Mouse (Mus musculus): Measurements from ENCODE around the gene Glrp1. TPM values are rescaled to one million over a fixed set of nuclear protein-coding genes. Genes with fewer than 3 reads are reported as not detected.

Glrp1 gene
- total RNA-seq (2015; ENCODE audit: low replicate concordance) (not detected in 2 replicates), total RNA-seq (2017; ENCODE audit: low replicate concordance) (not detected in 2 replicates)

DNA sequence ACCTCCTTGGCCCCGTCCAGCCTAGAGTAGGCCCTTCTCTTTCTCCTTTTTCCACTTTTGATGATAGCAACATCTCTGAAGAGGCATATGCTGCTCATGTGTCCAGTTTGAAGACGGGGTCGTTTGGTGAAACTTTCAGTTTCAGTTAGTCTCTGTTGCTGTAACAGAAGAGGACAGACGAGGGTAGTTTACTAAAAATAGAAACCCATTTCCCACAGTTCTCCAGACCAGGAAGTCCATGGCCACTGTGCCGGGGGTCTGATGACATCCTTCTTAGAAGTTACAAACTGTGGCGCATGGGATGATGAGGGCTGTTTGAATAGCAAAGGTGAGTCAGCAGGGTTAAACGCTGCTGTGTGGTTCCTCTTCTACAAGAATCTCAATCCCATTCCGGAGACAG lies at the start of gene Glrp1:
Glrp1 (minus strand) TSS at position 278 of the 400 bp plus-strand sequence.
- ATAC-seq (replicated peaks; ENCODE audit: low FRiP score, poor library complexity, severe bottlenecking), result peak; percentile 52; the same call in 1 of the 2 replicates

DNA sequence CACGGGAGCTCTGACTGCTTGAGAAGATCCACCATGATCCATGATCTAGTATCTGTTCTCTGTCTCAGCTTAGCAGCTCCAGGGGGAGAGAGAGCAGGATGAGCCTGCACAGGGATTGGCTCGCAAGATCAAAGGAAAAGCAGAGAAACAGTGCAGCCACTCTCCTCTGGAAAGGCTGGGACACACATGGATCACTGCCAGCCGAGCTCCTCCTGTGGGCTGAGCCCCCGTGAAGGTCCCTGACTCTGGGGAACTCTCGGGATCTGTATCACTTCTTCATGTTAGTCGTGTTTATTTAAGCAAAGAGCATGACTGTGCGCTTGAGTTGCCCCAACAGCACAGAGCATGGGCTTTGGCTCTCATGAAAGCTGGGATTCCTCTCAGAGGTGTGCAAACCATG lies 49.4 kb upstream of the Glrp1 start:
- no peak for ATAC-seq (replicated peaks; ENCODE audit: low FRiP score, poor library complexity, severe bottlenecking)

DNA sequence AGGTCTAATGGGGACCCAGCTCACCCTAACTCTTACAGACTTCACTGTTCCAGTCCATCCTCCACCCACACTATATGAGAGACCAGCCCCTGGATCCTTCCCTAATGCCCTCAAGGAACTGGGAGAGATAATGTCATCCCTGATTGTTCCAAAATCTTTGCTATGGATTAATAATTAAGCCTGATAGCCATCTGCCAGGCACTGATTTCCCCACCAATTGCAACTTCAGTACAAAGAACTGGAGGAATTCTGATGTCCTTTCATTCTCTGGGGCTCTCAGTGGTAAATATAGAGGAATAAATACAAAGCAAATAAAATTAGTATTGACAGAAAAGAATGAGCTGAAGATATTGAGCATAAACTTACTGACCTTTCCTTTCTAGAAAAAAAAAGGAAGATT lies 48.9 kb upstream of the Glrp1 start:
- ATAC-seq (replicated peaks; ENCODE audit: low FRiP score, poor library complexity, severe bottlenecking), result no peak

DNA sequence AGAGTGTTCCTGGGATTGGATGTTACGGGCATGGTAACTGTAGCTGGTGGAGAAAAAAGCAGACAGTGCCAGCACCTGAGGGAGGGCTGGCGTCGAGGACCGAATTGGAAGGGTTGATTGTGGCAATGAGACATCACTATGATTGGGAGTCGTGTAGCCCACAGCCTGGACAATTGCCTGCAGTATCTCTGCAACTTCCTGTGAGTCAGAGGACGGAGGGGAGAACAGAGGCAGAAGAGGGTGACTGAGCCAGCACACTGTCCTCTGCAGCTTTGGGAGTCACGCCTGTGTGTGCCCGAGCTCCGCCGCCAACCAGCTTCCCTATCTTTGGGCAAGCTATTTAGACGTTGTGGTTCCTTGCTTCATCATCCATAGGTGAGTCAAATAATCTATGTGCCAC lies 46.5 kb upstream of the Glrp1 start:
- ATAC-seq (replicated peaks; ENCODE audit: low FRiP score, poor library complexity, severe bottlenecking), result no peak

DNA sequence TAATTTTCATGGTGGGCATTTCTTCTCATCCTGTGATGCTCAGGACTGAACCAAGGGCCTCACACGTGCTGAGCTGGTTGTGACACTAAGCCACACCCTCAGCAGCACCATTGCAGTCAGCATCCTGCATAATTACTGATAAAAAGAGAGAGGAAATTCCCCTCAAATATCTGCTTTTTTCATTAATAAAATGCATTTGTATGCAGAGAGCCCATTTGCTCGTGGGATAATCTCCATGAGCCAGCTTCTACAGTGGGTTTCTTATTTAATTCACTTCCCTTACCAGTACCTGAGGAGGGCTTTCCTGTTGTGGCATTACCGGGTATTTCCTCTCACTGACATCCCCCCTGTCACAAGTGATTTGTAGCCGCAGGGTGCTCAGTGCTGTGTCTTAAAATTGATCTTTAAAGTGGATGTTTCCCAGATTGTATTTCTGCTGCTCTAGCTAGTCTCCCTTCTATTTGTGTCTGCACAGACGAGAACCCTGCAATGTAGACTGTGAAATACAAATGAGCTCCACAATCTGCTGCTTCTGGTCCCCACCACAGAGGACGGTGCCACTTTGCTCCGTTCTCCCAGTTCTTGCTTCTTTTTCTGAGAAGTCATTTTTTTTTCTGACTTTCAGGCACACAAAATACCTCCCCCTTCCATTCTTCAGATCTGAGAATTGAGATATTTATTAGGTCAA lies 43.8 kb upstream of the Glrp1 start:
- ATAC-seq (replicated peaks; ENCODE audit: low FRiP score, poor library complexity, severe bottlenecking), result peak; percentile 64

DNA sequence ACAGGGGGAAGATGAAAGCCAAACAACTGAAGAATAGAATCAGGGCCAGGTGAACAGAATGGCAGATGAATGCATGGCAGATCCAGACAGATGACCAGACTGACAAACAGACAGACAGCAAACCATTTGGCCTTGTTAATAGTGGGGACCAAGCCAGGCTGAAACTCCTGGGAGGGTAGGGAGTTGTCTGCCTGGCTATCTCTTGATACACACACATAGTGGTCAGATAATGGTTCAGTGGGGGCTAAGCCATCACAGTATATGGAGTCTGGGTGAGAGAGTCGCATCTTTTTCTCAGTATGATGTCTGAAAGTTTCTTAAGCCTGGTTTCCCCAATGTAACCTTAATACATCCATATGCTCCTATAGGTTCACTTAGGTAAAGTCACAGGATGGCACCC lies 39.4 kb upstream of the Glrp1 start:
- ATAC-seq (replicated peaks; ENCODE audit: low FRiP score, poor library complexity, severe bottlenecking), result no peak

DNA sequence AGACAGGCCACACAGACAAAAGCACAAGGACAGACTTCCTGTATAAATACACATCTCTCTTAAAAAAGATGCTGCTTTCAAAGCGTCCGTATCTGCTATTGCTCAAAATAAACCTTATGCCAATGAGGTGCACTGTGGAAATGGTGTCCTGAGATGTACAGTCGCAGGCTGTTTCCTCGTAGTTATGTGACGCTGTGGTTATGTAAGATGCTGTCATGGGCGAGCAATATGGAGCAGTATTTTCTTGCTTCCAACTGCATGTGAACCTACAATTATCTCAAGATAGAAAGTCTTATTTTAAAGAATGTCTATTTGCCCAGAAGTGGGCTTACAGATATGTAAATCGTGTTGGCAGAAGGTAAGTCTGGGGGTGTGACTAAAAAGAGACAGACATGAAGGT lies 37.3 kb upstream of the Glrp1 start:
- no peak for ATAC-seq (replicated peaks; ENCODE audit: low FRiP score, poor library complexity, severe bottlenecking)

DNA sequence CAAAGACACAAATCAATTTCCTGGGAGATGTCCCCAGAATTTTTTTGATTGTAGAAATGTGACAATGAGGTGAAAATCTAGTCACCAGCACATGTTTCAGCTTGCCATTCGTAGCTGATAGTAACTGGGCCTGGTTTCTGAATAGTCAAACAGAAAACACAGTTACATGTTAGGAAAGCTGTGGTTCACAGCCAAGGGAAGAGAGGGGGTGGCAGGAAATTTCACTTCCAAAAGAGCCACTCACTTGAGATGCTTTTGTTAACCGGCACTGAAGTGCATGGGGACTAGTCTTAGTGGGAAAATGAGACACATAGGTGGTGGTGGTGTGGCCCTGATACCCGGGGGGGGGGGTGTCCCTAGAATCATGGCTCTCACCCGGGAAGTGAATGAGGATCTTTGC lies 33.7 kb upstream of the Glrp1 start:
- no peak for ATAC-seq (replicated peaks; ENCODE audit: low FRiP score, poor library complexity, severe bottlenecking)

DNA sequence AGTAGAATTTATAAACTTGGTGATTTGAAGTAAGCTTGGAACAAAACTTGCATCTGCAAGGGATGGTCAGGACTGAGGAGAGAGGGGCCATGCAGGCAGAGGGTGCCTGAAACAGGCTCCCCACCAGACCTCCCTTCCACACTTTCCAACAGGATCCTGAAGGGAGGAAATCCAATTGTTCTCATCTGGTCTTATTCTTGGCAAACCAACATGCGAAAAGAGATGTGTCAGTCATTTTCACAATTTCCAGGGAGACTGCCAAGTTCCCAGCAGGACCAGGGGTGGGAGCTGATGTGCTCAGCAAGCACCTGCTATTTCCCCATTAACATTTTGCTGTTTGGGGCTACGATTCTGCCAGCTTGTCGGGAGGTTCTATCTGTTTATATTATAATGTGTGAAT lies 30.0 kb upstream of the Glrp1 start:
- no peak for ATAC-seq (replicated peaks; ENCODE audit: low FRiP score, poor library complexity, severe bottlenecking)

DNA sequence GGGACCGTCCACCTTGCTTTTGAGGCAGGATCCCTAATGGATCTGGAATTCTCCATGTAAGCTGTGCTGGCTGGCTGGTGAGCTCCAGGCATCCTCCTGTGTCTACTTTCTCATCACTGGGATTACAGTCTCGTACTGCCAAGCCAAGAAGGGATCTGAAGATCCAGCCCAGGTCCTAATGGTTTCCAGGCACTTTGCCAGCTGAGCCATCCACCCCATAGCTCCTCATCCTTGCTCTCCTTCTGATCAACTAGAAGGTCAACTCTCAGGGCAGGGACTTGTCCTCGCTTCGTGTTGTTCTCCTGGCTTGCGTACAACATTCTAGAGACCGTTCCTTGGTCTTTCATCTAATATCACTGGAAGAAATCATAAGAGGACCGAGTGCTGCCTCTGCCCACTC lies 29.4 kb upstream of the Glrp1 start:
- ATAC-seq (replicated peaks; ENCODE audit: low FRiP score, poor library complexity, severe bottlenecking), result no peak

DNA sequence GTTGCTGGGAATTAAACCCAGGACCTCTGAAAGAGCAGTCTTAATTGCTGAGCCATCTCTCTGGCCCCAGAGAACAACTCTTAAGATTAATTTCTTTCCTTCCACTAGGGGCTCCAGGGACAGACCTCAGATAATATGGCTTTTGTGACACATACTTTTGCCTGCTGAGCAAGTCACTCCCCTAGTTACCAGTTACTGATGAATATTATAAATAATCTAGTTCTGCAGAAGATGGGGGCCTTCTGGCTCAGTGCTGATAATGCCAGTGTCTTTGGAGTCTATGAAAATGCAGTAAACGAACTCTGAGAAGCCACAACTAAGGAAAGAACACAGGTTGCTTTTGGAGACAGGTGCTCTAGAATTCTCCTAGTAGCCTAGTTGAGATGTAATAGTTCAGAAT lies 26.4 kb upstream of the Glrp1 start:
- no peak for ATAC-seq (replicated peaks; ENCODE audit: low FRiP score, poor library complexity, severe bottlenecking)

DNA sequence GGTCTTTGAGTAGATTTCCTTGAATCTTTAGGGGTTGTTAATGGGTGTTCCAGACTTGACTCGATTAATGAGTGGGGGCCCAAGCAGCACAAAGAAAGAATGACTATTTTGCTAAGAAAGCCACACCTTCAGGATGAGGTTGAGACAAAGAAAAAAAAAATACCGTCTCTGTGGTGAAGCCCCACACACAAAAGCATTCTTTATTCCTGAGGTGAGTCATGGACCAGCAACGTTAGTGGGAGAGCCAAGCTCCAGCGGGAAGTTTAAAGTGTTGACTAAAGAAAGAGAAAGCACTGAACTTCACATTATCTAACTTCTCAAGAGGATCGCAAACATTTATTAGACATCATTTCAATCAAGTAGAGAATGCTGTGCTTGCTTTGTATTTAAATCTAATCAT lies 24.2 kb upstream of the Glrp1 start:
- ATAC-seq (replicated peaks; ENCODE audit: low FRiP score, poor library complexity, severe bottlenecking), result no peak

DNA sequence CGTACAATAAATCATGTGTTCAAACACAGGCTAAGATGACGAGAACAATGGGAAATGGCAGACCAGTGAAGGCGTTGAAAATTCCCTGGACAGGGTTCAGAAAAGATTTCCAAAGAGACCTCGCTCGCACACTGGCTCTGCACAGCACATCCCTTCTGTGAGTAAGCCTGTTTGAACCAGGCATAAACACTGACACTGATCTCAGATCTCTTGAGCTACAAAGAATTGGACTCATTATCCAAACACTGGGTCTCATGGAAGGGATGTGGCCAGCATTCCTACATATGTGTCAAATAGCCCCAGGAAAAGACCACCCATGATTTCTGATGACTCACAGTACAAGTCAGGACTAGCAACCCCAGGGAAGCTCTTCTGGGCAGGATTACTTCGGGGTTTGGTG lies 16.3 kb upstream of the Glrp1 start:
- no peak for ATAC-seq (replicated peaks; ENCODE audit: low FRiP score, poor library complexity, severe bottlenecking)

DNA sequence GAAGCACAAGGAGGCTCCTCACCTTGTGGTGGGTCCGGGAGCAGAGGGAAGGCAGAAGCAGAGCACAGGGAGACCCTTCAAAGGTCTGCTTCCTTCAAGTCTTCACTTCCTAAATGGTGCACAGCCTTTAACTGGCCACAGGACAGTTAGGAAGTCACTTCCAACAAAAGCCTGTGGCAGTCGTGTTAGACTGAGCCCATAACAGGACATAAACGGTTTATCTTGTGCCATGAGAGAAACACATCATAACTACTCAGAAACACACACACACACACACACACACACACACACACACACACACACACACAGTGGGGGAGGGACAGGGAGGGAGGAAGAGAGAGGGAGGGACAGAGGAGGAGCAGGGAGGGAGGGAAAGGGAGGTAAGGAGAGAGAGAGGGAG lies 15.8 kb upstream of the Glrp1 start:
- no peak for ATAC-seq (replicated peaks; ENCODE audit: low FRiP score, poor library complexity, severe bottlenecking)

DNA sequence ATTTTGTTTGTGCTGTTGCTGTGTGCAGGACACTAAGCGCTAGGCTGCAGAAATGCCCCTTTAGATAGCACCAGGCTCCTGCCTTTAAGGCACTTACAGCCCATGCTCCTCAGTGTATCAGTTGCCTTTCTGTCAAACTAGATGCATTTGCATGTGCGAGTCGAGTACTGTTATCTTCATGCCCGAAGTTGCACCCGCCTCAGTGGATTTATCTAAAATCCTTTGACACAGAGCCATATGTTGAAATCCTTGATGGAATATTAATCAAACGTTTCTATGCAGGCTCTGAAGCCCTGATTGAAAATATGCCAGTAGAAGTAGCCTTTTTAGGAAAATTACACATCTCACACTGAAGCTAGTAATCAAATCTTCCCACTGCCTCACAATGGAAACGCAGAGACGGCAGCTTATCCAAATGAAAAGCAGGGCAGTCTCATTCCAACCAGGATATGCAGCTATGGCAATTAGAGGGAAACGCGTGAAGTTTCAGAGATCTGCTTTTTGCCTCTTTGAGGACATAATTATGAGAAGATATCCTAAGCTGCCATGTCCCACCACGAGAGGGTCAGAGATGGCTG lies 11.4 kb upstream of the Glrp1 start:
- no peak for ATAC-seq (replicated peaks; ENCODE audit: low FRiP score, poor library complexity, severe bottlenecking)

DNA sequence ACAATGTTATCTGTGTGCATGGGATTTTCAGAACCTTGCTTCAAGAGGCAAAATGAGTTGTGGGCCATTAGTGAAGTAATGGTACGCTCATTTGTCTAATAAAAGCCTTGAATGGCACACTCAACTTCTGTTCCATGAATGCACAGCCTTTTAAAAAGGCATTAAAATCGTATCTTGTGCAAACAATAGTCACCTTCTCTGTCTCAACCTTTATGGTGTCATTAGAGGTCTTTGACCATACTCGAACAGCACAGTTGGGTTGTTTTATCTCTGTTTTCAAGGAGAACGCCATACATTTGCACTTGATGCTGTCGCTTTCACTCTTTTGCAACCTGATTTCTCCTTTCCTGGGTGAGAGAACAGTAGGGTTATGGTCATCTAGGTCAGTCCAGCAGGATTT lies 3.7 kb upstream of the Glrp1 start:
- ATAC-seq (replicated peaks; ENCODE audit: low FRiP score, poor library complexity, severe bottlenecking), result no peak

DNA sequence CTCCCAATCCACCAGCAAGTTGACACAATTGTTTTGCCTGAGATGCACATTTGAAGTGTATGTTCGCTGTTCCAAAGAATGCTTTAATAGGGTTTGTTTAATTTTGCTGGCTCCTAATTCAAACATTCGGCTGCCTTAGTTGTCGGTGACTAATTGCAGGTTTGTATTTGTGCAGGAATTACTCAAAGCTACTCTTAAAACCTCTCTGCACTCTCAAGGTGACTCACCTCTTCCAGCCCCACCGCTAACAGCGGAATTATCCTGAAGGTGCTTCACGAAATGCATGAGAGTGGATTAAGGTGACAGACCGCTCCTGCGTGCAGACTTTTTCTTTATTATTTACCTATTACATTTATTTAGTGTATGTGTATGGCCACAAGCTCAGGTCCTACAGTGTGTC lies 2.0 kb downstream of the Glrp1 start:
- no peak for ATAC-seq (replicated peaks; ENCODE audit: low FRiP score, poor library complexity, severe bottlenecking)

DNA sequence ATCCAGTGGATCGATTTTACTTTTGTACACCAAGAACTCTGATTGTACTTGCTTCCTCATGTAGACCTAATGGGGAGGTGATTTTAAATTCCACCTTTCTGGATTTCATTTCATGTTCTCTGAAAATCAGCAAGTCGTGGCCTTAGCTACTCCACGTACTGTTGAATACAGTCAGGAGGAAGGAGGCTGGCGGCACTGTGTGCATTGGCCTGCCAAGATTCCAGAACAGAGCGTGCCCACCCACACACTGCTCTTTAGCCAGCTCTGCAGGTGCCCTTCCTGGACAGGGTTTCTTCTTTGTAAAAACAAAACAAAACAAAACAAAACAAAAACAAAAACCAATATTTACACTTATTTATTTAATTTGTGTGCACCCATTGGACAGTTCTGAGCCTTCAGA lies 2.7 kb downstream of the Glrp1 start:
- no peak for ATAC-seq (replicated peaks; ENCODE audit: low FRiP score, poor library complexity, severe bottlenecking)

DNA sequence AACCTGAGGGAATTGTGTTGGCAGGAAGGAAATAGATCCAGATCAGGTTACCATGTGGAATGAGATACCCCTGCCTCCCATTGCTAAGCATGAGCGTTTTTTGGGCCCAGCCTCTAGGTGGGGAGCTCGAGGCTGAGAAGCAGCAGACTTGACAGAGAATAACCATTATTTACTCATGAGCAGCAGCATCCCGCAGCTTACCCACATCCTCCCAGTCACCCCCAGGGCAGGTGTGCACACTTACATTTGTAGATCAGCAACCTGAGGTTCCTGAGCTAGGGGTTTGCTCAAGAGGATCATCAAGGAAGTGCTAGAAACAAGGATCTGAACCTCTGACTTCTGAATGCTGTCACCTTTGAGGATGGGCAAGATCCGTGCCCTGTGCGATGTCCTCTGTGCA lies 3.5 kb downstream of the Glrp1 start:
- no peak for ATAC-seq (replicated peaks; ENCODE audit: low FRiP score, poor library complexity, severe bottlenecking)

DNA sequence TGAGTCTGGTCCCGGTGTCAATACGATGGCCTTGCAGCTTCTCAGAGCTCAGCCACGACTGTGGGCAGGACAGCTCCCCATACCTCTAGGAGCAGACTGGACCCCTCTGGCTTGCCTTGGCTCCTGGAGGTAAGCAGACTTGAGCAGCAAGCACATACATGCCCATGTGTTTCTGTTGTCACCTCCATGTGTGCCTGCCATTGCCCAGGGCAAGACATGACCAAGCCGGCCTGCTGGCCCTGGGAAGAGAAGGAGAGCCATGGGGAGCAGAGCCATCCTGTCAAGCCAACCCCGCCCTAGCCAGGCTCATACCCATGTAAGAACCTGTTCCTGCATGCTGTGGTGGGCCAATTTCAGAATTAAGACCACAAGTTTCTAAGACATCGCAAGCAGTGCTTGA lies 4.2 kb downstream of the Glrp1 start:
- ATAC-seq (replicated peaks; ENCODE audit: low FRiP score, poor library complexity, severe bottlenecking), result no peak

DNA sequence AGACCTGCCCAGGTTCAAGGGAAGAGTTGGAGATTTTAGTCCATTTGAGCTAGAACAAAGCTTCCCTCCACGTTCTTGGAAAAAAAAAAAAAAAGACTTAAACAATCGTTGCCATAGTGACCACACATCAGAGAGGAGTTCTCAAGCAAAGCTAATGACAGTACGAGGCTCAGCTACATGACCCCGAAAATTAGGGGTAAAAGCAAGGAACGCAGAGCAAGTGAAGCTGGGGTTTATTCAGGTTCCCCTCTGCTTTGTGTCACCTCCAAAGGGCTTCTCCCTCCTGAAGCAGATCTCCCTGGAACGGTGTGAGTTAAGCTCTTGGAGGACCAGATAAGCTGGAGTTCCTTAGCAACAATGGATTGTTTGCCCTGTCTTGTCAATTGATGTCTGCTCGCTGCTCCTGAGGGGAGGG lies 5.3 kb downstream of the Glrp1 start:
- ATAC-seq (replicated peaks; ENCODE audit: low FRiP score, poor library complexity, severe bottlenecking), result no peak

DNA sequence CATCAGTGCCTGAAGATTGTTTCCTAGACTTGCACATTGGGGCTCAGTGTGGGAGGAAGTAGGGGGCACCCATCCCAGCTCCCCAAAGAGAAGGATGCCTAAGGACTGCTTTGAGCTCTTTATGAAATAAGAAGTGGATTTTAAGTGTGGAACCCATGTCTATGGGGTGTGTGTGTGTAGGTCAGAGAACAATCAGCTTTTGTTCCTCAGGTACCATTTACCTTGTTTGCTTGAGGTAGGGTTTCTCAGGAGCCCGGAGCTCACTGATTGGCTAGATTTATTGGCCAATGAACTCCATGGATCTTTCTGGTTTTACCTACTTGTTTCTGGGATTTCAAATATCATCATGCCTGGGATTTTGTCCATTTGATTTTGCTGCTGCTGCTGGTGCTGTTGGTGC lies 7.0 kb downstream of the Glrp1 start:
- no peak for ATAC-seq (replicated peaks; ENCODE audit: low FRiP score, poor library complexity, severe bottlenecking)
